Mouse (Mus musculus): ENCODE measurements around the gene Birc3. TPM values are rescaled to one million over a fixed set of nuclear protein-coding genes. Genes with fewer than 3 reads are reported as not detected.
A peak's percentile ranks its signal among the peaks of the same experiment; 100 is the strongest.
"Not testable (repeated sequence)": the region's sequence is repeated elsewhere in the genome, so short reads cannot be mapped to it uniquely, and the experiment has no call there.

Birc3 gene
- polyA plus RNA-seq, 1 experiment, result 157 TPM

GRCm38 (mm10) chr9:7868838-7869491, 4.0 kb downstream of the Birc3 start:
- peak overlapping the region; percentile 72 for H3K27ac ChIP-seq (ENCODE audit: insufficient read depth, low read depth, low read length)
- H3K4me3 ChIP-seq (ENCODE audit: insufficient read depth, low read length), result no peak overlapping the region

GRCm38 (mm10) chr9:7867981-7868380, 5.0 kb downstream of the Birc3 start:
- TF ChIP-seq CTCF (IDR thresholded peaks at IDR 0.05; ENCODE audit: low read depth, low read length) (no peak), POLR2A (IDR thresholded peaks at IDR 0.05; ENCODE audit: borderline replicate concordance, low read depth, low read length) (no peak)
- no peak overlapping the region for H3K4me3 ChIP-seq (ENCODE audit: insufficient read depth, low read length)
- H3K4me1 ChIP-seq (ENCODE audit: control insufficient read depth, insufficient read depth, low read length), result peaks cover 29% of the 10 kb centered on the region
- peak overlapping the region; percentile 33; the same call in 1 of the 2 replicates for H3K27ac ChIP-seq (ENCODE audit: insufficient read depth, low read depth, low read length)

More at GRCm38 (mm10) chr9:7868838-7869491, 4.0 kb downstream of the Birc3 start:
- peaks cover 29% of the 10 kb centered on the region for H3K4me1 ChIP-seq (ENCODE audit: control insufficient read depth, insufficient read depth, low read length)
- no peak for TF ChIP-seq CTCF (IDR thresholded peaks at IDR 0.05; ENCODE audit: low read depth, low read length)
- no peak for TF ChIP-seq POLR2A (IDR thresholded peaks at IDR 0.05; ENCODE audit: borderline replicate concordance, low read depth, low read length)

DNA sequence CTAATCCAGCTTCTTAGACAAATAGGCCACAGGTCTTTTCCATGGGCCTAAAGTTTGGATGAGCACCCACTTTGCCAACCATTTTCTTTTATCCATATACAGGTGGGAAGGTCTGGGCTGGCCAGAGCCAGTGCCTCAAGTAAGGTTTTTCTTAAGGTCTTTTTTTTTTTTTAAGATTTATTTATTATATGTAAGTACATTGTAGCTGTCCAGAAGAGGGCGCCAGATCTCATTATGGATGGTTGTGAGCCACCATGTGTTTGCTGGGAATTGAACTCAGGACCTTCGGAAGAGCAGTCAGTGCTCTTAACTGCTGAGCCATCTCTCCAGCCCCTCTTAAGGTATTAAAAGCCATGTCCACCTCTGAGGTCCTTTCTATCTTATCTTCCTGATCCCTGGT, 6.0 kb downstream of the Birc3 start:
- not testable (repeated sequence) for H3K4me3 ChIP-seq (ENCODE audit: insufficient read depth, low read length); H3K27ac ChIP-seq (ENCODE audit: insufficient read depth, low read depth, low read length)
- H3K4me1 ChIP-seq (ENCODE audit: control insufficient read depth, insufficient read depth, low read length), result peaks cover 29% of the 10 kb centered on the region

DNA sequence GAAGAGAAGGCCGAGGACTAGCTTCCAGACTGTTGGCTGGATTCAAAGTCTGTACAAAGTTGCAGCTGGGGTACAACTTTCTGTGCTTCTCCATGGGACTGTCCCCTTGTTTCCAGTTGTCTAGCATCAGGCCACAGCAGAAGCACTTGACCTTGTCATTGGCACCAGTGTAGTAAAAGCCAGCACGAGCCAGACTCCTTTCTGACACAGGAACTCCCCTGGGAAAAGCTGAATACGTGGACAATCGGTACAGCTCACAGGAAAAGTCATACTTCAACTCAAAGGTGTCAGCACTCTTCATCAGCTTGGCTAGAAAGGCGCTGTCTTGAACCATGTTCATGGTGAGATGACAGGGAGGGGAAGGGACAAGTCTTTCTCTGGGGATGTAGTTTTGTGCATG, 12.0 kb downstream of the Birc3 start:
- H3K4me1 ChIP-seq (ENCODE audit: control insufficient read depth, insufficient read depth, low read length), result 0 out of 2 replicates have a peak, but pooled peaks cover 2% of the 10 kb centered on the region
- no peak overlapping the region for H3K4me3 ChIP-seq (ENCODE audit: insufficient read depth, low read length)
- no peak overlapping the region for H3K27ac ChIP-seq (ENCODE audit: insufficient read depth, low read depth, low read length)
- no peak for TF ChIP-seq CTCF (IDR thresholded peaks at IDR 0.05; ENCODE audit: low read depth, low read length)
- no peak for TF ChIP-seq POLR2A (IDR thresholded peaks at IDR 0.05; ENCODE audit: borderline replicate concordance, low read depth, low read length)

DNA sequence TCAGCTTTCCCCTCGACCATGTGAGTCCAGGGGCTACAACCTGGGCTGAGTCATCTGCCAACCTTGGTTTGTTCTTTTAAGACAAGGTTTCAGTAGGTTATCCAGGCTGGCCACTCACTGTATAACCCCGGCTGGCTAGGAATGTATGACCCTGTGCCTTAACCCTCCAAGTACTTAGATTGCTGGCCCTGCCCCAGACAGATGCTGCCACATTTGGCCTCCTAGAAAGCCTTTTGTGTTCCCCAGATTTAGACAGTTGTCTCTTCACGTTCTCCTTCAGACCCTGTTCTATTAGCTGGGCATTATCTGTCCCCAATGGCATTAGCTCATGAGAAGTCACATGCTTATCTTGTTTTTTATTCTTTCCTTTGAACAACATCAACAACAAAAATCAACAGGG, 17.1 kb downstream of the Birc3 start:
- TF ChIP-seq POLR2A (IDR thresholded peaks at IDR 0.05; ENCODE audit: borderline replicate concordance, low read depth, low read length), result no peak
- TF ChIP-seq CTCF (IDR thresholded peaks at IDR 0.05; ENCODE audit: low read depth, low read length), result no peak
- Histone ChIP-seq H3K4me1 (ENCODE audit: control insufficient read depth, insufficient read depth, low read length) (no peaks in the 10 kb centered on the region), H3K27ac (ENCODE audit: insufficient read depth, low read depth, low read length) (no peak overlapping the region), H3K4me3 (ENCODE audit: insufficient read depth, low read length) (no peak overlapping the region)

GRCm38 (mm10) chr9:7855374-7855773, 17.6 kb downstream of the Birc3 start:
- H3K4me3 ChIP-seq (ENCODE audit: insufficient read depth, low read length), result no peak overlapping the region
- H3K27ac ChIP-seq (ENCODE audit: insufficient read depth, low read depth, low read length), result no peak overlapping the region
- H3K4me1 ChIP-seq (ENCODE audit: control insufficient read depth, insufficient read depth, low read length), result no peaks in the 10 kb centered on the region
- TF ChIP-seq CTCF (IDR thresholded peaks at IDR 0.05; ENCODE audit: low read depth, low read length), result peak; percentile 12; the same call in 1 of the 2 replicates
- TF ChIP-seq POLR2A (IDR thresholded peaks at IDR 0.05; ENCODE audit: borderline replicate concordance, low read depth, low read length), result no peak

GRCm38 (mm10) chr9:7854196-7854595, 18.8 kb downstream of the Birc3 start:
- not testable (repeated sequence) for H3K4me1 ChIP-seq (ENCODE audit: control insufficient read depth, insufficient read depth, low read length); H3K27ac ChIP-seq (ENCODE audit: insufficient read depth, low read depth, low read length); H3K4me3 ChIP-seq (ENCODE audit: insufficient read depth, low read length)

DNA sequence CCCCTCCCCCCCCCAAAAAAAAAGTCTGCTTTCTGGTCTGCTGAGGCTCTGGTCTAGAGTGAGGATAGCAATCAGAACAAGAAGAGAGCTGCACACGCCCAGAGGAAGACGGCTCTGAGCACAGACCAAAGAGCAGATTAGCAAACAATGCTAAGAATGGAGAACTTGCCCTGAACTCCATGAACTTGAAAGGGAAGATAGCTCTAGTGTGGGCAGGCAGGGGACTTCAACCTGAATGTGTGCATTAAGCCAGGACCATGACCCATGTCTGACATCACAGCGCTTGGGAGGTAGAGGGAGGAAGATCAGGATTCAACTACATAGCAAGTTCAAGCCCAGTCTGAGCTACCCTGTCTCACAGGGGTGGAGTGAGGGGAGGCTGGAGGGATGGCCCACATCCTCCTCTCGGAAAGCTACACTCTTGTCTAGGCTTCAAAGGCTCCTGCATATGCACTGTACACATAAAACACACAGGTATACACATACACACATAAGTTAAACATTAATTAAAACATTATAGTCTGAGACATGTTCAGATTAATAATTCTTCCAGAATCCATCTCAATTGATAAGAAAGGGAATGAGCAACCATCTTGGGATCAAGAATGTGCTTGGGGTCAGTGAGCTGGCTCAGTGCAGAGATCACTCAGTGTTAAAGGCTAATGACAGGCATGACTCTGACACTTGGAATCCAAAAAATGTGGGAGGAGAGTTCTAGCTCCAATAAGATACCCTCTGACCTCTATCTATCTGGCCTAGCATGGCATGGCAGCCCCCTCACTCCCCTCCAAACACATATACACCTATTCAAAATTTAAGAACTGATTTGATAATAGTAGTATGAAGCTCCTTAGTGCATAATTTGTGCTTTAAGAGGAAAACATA, 20.4 kb downstream of the Birc3 start:
- peaks cover 3% of the 10 kb centered on the region; the same call in 1 of the 2 replicates for H3K4me1 ChIP-seq (ENCODE audit: control insufficient read depth, insufficient read depth, low read length)
- TF ChIP-seq POLR2A (IDR thresholded peaks at IDR 0.05; ENCODE audit: borderline replicate concordance, low read depth, low read length) (no peak), CTCF (IDR thresholded peaks at IDR 0.05; ENCODE audit: low read depth, low read length) (no peak)
- no peak overlapping the region for H3K4me3 ChIP-seq (ENCODE audit: insufficient read depth, low read length)
- H3K27ac ChIP-seq (ENCODE audit: insufficient read depth, low read depth, low read length), result no peak overlapping the region

GRCm38 (mm10) chr9:7851841-7852240, 21.1 kb downstream of the Birc3 start:
- TF ChIP-seq CTCF (IDR thresholded peaks at IDR 0.05; ENCODE audit: low read depth, low read length) (no peak), POLR2A (IDR thresholded peaks at IDR 0.05; ENCODE audit: borderline replicate concordance, low read depth, low read length) (no peak)
- Histone ChIP-seq H3K27ac (ENCODE audit: insufficient read depth, low read depth, low read length) (no peak overlapping the region), H3K4me1 (ENCODE audit: control insufficient read depth, insufficient read depth, low read length) (peaks cover 7% of the 10 kb centered on the region), H3K4me3 (ENCODE audit: insufficient read depth, low read length) (no peak overlapping the region)

GRCm38 (mm10) chr9:7848191-7848590, 24.8 kb downstream of the Birc3 start:
- H3K4me3 ChIP-seq (ENCODE audit: insufficient read depth, low read length), result no peak overlapping the region
- no peak overlapping the region for H3K27ac ChIP-seq (ENCODE audit: insufficient read depth, low read depth, low read length)
- peaks cover 7% of the 10 kb centered on the region for H3K4me1 ChIP-seq (ENCODE audit: control insufficient read depth, insufficient read depth, low read length)
- TF ChIP-seq CTCF (IDR thresholded peaks at IDR 0.05; ENCODE audit: low read depth, low read length) (no peak), POLR2A (IDR thresholded peaks at IDR 0.05; ENCODE audit: borderline replicate concordance, low read depth, low read length) (no peak)

All from bone marrow macrophage, adult 2 months (primary cell).